Mouse (Mus musculus) ovary, adult 18-20 months (tissue): Measurements from ENCODE around the gene Cdc42ep4.

ENCODE experiments used
- DNase-seq: peaks from one replicate; pipeline ENCODE4 v3.0.0; 2022; ENCODE audit warnings: low spot score, mixed read lengths

Cdc42ep4 gene

GRCm38 (mm10) chr11:113751484-113752084 is at the start of gene Cdc42ep4:
Gene Cdc42ep4, minus strand, starts transcription at chr11:113751881.
- peak; percentile 78 for DNase-seq

- no peak for DNase-seq
Measured at GRCm38 (mm10) chr11:113800026-113800425, 48.3 kb upstream of the Cdc42ep4 start.

- DNase-seq = no peak
Measured at GRCm38 (mm10) chr11:113799041-113799447, 47.4 kb upstream of the Cdc42ep4 start.

- no peak for DNase-seq
Measured at GRCm38 (mm10) chr11:113798011-113798410, 46.3 kb upstream of the Cdc42ep4 start.

GRCm38 (mm10) chr11:113797014-113797983 is 45.6 kb upstream of the Cdc42ep4 start:
- no peak for DNase-seq

- DNase-seq = no peak
Measured at GRCm38 (mm10) chr11:113795846-113796245, 44.2 kb upstream of the Cdc42ep4 start.

- no peak for DNase-seq
Measured at GRCm38 (mm10) chr11:113791357-113792215, 39.9 kb upstream of the Cdc42ep4 start.

GRCm38 (mm10) chr11:113789101-113789500 is 37.4 kb upstream of the Cdc42ep4 start:
- no peak for DNase-seq

GRCm38 (mm10) chr11:113788183-113788789 is 36.6 kb upstream of the Cdc42ep4 start:
- no peak for DNase-seq

GRCm38 (mm10) chr11:113787432-113788182 is 35.9 kb upstream of the Cdc42ep4 start:
- DNase-seq = no peak

- no peak for DNase-seq
Measured at GRCm38 (mm10) chr11:113787009-113787408, 35.3 kb upstream of the Cdc42ep4 start.

- no peak for DNase-seq
Measured at GRCm38 (mm10) chr11:113786395-113786794, 34.7 kb upstream of the Cdc42ep4 start.

GRCm38 (mm10) chr11:113785406-113786171 is 33.9 kb upstream of the Cdc42ep4 start:
- peak; percentile 55 for DNase-seq

GRCm38 (mm10) chr11:113784656-113785396 is 33.1 kb upstream of the Cdc42ep4 start:
- DNase-seq = no peak

- no peak for DNase-seq
Measured at GRCm38 (mm10) chr11:113782496-113782895, 30.8 kb upstream of the Cdc42ep4 start.

- DNase-seq = no peak
Measured at GRCm38 (mm10) chr11:113782006-113782405, 30.3 kb upstream of the Cdc42ep4 start.

GRCm38 (mm10) chr11:113779680-113780041 is 28.0 kb upstream of the Cdc42ep4 start:
- DNase-seq = no peak

- no peak for DNase-seq
Measured at GRCm38 (mm10) chr11:113778733-113779679, 27.3 kb upstream of the Cdc42ep4 start.
